Mouse (Mus musculus) neutrophil, adult 5-6 weeks (primary cell): ENCODE results near the gene B4galnt2. TPM values are rescaled to one million over a fixed set of nuclear protein-coding genes. Genes with fewer than 3 reads are reported as not detected.
"Not testable (repeated sequence)": the region's sequence is repeated elsewhere in the genome, so short reads cannot be mapped to it uniquely, and the experiment has no call there.

Experiments
- ATAC-seq: fragments of 151-379, 151-347 bp; 2 replicates; pipeline ENCODE4 v1.8.0; 2017; ENCODE audit warnings: mild to moderate bottlenecking, moderate TSS enrichment; ENCODE audit not compliant: insufficient number of reproducible peaks, poor library complexity, low FRiP score, severe bottlenecking; ENCODE audit errors: extremely low read depth
- total RNA-seq: library from RNA; stranded (forward); fragments of 200-1000 nt; gene quantifications from 2 replicates; pipeline ENCODE4 v1.2.3, GENCODE M21; 2017

The B4galnt2 gene
- 2.0 and 2.1 TPM in 2 replicates for total RNA-seq

DNA sequence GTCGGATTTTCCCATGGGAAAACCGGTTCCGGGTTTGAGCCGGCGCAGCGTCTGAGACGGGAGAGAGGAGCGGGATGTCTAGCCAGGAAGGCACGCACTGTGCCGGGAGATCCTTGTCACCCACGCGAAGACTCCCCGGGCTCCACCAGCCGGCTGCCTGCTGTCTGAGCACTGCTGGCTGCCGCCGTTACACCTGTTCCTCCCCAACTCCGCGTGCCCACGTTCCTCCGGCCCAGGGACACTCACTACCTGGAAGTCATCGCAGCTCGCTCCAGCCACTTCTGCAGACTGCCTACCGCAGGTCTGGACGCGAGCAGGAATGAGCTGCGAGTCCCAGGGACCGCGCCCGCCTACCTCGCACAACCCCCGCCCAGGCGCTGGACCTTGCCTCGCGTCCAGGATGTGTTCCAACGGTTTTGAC, at the start of gene B4galnt2:
Gene B4galnt2 (minus strand): TSS at position 321 of the 421 bp plus-strand sequence.
- no peak for ATAC-seq

DNA sequence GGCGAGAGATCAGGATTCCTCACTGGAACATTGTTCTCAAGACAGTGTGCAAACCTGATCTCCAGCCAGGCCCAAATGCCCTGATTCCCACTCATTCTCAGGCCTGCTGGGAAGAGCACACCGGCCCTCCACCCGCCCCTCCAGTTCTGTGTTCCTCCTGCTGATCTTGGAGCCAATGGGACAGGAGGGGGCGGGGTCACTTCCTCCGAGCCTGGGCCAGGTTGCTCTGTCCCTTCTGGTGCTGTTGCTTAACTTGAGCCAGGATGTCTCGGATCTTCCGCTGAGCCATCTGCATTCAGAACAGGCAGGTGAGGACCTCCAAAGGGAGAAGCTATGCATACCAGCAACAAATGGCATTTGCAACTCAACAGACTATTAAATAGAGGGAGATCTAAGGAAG, 48.6 kb upstream of the B4galnt2 start:
- no peak for ATAC-seq

DNA sequence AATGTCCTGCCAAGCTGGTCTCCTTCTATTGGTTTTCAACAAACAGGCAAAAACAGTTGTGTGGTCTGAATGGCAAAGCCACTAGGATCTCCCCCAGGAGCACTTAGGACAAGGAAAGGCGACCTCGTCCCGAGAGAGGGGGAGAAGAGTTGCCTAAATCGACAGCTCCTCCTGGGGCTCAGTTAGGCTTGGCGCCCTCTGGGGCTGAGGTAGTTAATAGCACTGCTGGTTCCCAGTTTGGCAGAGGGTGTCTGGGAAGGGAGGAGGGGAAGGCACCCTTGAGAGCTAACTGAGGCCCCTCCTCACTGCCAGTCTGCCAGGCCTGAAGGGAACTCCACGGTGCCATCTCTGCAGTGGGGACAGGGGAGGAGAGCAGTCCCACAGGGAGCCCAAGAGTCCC, 44.5 kb upstream of the B4galnt2 start:
- ATAC-seq, result no peak

DNA sequence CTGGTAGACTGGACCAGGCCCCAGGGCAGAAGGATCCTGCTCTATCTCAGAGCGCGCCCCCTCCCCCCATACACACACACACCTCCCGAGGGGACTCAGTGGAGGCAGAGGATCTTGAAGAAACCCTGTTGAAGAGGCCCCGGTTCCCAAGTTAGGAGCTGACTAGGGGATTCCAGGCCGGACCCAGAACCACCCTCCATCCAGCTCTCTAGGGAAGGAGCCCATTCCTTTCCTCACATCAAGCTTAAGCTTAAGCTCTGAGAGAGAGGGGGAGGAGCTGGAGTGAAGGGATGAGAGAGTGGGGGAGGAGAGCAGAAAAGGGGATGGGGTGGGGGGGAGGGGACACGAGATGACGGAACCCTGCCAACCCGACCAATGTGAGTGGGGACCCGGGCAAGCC, 43.6 kb upstream of the B4galnt2 start:
- no peak for ATAC-seq

DNA sequence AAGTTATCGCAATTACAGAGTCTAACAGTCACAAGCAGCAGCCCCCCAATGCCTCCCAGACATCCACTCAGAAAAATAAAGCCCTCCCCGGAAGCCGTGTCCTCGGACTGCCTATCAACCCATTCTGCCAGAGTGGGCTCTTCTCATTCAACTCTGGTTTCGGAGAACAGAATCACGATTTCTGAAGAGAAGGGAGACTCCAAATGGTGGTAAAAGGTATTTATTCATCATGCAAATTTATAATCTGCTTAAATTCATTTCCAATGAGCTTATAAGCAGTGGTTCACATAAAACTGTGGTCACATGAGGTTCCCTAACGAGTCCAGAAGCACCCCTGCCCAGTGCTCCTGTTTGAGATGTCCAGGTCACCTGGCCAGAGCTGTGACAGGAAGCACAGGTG, 42.7 kb upstream of the B4galnt2 start:
- no peak for ATAC-seq

DNA sequence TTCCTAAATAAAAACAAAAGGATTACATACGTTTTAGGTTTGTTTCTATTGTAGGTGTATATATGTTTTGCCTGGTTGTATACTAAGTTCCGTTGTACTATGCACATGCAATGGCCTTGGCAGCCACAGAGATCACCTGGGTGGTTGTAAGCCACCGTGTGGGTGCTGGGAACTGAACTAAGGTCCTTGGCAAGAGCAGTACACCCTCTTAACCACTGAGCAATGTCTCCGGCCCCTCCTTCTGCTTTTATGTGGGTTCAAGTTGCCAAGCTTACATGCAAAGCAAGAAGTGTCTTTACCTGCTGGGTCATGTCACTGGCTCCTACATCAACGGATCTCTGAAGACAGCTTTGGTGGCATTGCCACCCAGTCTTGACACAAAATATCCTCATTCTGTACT, 38.6 kb upstream of the B4galnt2 start:
- ATAC-seq, result no peak

DNA sequence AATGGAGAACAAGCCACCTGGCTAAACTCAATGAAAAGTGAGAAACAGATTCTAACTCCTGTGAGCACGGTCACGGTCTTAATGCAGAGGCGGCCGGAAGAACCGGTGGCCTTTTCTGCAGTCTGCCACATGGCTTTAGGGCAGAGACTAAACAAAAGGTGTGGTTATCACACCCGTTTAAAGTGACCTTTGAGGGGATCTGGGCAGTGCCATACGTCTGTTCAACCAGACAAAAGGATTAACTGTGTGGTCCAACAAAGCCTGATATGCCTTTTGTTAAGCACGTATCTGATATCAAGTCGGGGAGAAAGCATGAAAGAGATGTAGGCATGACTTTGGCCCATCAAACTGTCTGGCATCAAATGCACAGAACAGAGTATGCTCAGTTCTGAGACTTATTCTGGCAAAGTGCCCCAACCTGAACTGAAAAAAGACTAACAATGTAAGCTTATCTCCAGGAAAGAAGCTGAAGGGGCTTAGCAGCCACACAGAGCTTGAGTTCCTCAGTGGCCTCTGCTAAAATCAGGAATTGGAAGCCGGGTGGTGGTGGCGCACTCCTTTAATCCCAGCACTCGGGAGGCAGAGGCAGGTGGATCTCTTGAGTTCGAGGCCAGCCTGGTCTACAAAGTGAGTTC, 31.3 kb upstream of the B4galnt2 start:
- ATAC-seq, result no peak

DNA sequence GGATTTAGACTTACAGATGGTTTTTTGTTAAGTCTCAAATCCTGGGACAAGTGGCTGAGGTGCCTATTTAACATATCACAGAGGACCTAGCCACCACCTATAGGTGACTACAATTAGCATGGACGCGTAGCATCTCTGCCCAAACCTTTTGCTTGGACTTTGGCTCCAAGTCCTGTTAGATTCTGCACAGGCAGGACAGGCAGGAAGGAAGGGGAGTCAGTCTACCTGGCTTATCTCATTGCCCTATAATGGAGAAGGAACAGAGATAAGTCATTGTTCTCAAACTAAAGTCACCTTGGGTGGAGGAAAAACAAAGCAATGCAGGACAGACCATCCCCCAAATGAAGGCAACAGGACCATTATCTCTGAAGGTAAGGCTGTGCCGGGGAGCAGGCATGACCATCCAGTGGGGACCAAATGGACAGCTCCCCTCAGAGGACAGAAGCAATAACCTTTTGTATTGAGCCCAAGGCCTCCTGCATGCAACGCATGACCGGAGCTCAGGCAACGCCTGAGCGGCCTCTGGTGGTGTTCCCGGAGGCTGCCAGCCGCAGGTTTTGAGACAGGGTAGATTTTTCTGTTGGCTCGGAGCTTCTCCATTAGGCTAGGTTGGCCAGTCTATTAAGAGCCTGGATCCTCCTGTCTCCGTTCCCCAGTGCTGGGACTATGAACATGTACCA, 25.3 kb upstream of the B4galnt2 start:
- ATAC-seq, result no peak

DNA sequence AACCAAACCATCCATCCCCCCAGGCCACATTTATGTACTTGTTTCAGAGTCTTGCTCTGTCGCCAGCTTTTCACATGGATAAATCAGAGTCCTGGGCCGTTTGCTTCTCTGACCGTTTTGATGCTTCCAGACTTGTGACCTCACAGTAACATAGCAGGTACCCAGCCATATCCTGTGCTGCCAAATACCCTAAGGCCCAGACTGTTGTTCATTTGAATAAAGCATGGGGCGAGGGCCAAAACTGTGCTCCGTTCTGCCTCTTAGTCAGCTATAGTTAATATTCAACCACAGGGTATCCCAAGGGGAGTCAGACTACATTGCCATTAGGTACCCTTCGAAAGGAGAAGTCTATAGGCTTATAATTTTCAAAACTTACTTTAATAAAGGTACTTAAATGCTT, 21.7 kb upstream of the B4galnt2 start:
- no peak for ATAC-seq

DNA sequence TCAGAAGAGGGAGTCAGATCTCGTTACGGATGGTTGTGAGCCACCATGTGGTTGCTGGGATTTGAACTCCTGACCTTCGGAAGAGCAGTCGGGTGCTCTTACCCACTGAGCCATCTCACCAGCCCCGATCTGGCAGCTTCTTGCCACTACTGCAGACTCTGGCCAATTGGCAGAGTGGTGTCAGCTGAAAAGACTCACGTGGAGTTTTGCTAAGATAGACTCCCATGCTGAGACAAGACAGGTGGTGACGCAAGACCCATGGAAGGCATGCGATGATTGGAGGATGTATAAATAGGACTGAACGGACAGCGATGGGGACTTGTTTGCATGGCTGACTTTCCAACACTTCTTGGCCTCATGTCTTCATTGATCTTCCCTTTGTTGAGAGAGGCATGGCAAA, 17.5 kb upstream of the B4galnt2 start:
- not testable (repeated sequence) for ATAC-seq

DNA sequence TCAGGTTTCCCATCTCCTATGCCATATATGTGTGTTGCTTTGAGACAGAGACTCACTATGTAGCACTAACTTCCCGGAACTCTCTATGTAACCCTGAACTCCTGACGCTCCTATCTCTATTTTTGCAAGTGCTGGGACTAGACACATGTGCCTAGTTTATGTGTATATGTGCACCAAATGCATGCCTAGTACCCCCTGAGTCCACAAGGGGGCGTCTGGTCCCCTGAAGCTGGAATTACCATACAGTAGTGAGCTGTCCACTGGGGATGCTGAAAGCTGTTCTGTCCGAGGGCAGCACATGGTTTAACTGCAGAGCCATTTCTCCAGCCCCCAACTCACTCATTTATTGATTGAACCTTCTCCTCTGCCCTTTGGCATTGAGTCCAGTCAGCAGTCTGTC, 11.7 kb upstream of the B4galnt2 start:
- ATAC-seq, result no peak

DNA sequence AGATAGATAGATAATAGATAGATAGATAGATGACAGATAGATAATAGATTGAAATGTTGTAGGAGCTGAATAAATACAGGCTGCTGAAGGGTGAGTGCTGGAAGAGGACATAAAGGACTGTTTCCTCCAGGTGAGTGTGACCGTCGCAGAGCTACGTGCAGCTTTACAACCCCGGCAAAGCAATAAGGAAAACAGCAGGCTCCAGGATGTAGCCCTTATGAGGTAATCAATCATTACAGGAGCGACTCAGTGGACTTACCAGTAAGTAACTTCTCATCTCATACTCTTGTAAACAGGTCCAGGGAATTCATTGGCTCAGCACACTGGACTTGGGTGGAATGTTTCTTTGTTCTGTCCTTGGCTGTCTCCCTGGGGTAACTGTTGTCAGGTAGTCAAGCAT, 11.3 kb upstream of the B4galnt2 start:
- ATAC-seq, result no peak

DNA sequence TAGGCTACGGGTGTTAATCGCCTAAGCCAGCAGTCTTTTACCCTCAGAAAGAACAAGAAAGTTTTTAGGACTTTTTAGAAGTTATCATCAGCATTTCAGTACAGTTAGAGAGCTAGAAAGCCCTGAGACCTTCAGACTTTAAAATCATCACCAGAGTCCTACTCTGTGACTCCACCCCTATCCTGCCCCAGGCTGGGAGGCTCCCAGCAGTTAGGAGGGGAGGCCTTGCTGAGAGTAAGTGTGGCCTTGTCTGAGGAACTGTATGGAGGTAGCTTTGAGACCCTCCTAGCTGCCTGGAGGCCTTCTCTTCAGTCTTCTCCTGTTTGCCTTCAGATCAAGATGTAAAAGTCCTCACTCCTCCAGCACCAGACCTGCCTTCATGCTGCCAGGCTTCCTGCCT, 9.5 kb upstream of the B4galnt2 start:
- no peak for ATAC-seq

DNA sequence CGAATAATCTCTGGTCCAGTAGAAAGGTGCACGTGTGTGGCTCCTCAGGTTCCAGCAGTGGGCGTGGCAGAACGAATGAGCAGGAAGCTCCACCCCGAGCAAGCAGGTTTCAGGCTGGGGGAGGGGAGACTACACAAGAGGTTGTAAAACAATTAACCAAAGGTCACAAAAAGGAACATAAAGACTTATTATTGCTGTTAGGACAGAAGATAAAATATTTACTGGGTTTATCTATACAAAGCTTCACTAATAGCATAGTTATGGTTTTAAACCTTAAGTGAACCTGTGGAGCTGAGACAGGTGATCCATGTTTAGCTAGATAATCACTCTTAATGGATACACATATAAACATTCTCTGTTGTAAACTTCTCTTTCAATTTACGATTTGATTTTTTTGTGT, 8.8 kb upstream of the B4galnt2 start:
- not testable (repeated sequence) for ATAC-seq

DNA sequence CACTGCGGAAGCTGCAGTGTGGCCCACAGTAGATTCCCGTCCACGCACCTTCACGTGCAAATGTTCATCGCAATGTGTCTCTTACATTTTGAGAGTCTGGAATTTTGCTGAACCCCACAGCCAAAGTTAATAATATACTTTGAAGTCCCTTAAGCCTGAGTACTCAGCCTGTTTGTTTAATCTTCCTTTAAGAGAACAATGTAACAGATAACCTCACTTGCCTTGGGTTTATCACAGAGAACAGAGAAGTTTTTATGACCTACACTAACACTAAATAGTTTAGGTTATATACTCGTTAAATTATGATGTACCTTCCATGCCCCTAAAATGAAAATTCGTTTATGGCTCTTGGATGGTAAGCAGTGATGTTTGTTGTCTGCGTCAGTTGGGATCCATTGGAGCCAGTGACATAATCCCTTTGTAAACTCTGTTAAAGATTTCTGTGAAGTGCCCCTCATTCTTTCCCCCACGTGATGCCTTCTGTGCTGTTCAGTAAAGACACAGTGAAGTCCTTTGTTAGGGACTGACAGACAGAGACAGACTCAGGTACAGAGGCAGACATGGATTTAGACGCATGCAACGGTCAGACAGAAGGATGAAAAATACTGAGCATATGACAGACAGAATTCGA, 7.4 kb upstream of the B4galnt2 start:
- no peak for ATAC-seq

DNA sequence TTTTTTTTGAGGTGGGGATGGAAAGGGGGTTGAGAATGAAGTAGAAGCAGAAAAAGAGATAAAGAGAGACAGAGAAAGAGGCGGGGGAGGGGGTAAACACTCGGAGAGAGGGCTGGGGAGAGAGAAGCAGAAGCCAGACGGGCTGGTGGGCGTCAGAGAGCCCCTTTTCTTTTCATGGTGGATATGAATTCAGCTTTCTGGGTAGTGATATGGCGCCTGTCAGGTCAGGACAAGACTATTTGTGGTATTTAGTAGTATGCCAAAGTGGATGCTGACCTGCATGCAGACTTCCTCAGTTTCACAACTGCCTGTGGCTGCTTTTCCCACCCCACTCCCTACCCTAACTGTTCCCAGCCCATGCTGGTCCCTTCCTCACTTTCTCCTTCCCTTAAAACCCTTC, 1.7 kb upstream of the B4galnt2 start:
- ATAC-seq, result no peak

DNA sequence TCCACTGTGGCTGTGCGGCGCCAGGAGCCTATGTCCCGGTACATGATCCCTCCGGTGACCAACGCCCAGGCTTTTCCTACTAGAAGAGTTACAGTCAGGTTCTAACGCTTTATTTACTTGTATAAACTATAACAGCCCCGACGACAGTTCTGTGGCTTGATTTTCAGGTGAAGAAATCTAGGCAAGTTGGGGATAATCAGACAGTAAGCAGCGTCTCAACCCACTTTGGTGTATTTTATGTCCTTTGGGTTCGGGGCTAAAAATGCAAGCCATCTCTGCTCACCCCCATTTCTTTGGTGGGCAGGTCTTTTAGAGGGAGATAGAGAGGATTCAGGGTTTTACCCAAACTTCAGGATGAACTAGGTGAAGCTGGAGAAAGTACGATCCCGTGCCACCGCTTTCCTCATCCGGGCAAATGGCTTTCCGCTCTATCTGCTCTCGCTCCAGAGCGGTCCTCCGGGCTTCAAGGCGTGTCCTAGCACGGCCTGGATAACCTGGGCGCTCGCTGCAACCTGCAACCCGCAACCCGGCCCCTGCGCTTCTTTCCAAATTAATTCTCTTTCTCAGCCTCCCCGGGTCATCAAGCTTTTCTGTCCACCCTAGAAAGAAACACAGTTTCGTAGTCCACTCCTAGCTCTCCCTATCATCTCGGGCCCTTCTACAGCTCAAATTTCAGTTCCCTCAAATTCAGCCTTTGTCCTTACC, 467 bp upstream of the B4galnt2 start:
- no peak for ATAC-seq

DNA sequence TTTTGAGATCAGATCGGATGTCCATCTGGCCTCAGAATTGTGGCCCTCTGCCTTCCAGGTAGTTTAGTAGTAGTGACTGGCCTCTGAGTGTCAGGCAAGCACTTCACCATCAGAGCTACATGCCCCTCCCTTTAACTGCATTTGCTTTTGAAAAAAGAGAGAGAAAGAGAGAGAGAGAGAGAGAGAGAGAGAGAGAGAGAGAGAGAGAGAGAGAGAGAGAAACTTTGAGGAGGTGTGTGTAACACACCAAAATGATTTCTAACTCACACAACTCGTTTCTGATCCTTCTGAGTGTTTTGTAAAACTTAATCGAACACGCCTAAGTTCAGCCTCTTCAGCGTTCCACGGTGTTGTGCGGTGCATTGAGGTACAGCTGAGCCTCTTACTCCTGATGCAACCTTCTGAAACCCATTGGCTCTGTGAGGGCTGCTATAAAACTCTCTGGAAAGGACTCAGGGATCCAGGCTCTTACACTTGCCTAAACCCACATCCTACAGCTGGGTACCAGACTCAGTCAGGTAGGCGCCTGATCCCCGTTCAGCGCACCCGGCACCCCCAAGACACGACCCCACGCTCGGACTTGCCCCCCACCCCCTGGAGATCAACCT, 628 bp downstream of the B4galnt2 start:
- ATAC-seq, result no peak

DNA sequence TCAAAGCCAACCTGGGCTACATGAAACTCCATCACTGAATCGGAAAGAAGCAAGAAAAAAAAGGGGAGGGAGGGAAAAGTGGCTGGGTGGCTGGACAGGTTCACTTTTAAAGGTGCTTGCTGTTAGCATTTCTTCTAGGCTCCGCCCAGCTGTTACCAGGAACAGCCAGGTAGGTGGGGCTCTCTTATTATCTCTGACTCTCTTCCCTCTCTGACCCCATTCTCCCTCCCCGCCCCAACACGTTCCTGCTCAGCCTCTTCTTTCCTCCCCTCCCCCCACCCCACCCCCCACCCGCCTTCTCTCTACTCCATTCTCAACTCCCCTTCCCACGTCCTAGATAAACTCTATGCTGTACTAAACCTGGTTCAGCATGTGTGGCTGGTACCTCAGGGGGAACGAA, 3.1 kb downstream of the B4galnt2 start:
- no peak for ATAC-seq
